Mouse (Mus musculus): ENCODE data around the gene Drg2. TPM values are rescaled to one million over a fixed set of nuclear protein-coding genes. Genes with fewer than 3 reads are reported as not detected.

The Drg2 gene
- polyA plus RNA-seq, 1 experiment from 2014 or later = 113 TPM

DNA sequence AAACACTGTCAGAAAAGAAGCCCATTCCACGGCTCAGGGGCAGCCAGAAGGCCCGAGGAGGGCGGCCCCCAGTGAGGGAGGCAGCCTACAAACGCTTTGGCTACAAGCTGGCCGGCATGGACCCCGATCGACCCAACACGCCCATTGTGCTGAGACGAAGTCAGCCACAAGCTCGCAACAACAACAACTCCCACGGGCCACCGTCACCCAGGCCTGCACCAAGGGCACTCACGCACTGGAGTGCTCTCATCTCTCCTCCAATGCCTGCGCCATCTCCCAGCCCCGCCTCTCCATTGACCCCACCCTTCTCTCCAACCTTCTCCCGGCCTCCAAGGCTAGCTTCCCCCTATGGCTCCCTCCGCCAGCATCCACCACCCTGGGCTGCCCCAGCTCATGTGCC lies 23.7 kb downstream of the Drg2 start:
- Histone ChIP-seq H3K9me3 (ENCODE audit: control insufficient read depth, low read length) (no peaks in the 10 kb centered on the region), H3K27me3 (ENCODE audit: control insufficient read depth, insufficient read depth, low read length) (no peaks in the 10 kb centered on the region), H3K4me3 (ENCODE audit: low read depth, low read length) (no peak overlapping the region), H3K36me3 (ENCODE audit: control insufficient read depth, insufficient read depth, low read length) (no peaks in the 10 kb centered on the region), H3K9ac (ENCODE audit: low read depth, low read length) (no peak overlapping the region), H3K4me1 (replicated peaks; ENCODE audit: control insufficient read depth, insufficient read depth, low read length) (no peaks in the 10 kb centered on the region), H3K4me2 (replicated peaks; ENCODE audit: low read depth, low read length) (no peak overlapping the region), H3K27ac (ENCODE audit: low read depth, low read length) (no peak overlapping the region)
- ATAC-seq (ENCODE audit: low FRiP score) (no peak), DNase-seq (ENCODE audit: low spot score) (peak; percentile 7)
- WGBS = 36% methylated on average over 17 of the region's 17 CpGs

- WGBS = 64% methylated on average over 3 of the region's 3 CpGs
- no peaks in the 10 kb centered on the region for H3K4me1 ChIP-seq (replicated peaks; ENCODE audit: control insufficient read depth, insufficient read depth, low read length)
- H3K27ac ChIP-seq (ENCODE audit: low read depth, low read length) = no peak overlapping the region
- H3K4me3 ChIP-seq (ENCODE audit: low read depth, low read length) = no peak overlapping the region
- H3K27me3 ChIP-seq (ENCODE audit: control insufficient read depth, insufficient read depth, low read length) = no peaks in the 10 kb centered on the region
- DNase-seq (ENCODE audit: low spot score) (no peak), ATAC-seq (ENCODE audit: low FRiP score) (no peak)
- no peak overlapping the region for H3K4me2 ChIP-seq (replicated peaks; ENCODE audit: low read depth, low read length)
- no peaks in the 10 kb centered on the region for H3K36me3 ChIP-seq (ENCODE audit: control insufficient read depth, insufficient read depth, low read length)
- H3K9ac ChIP-seq (ENCODE audit: low read depth, low read length) = no peak overlapping the region
- no peaks in the 10 kb centered on the region for H3K9me3 ChIP-seq (ENCODE audit: control insufficient read depth, low read length)
Measured at GRCm38 (mm10) chr11:60486267-60486666, 31.9 kb downstream of the Drg2 start.

DNA sequence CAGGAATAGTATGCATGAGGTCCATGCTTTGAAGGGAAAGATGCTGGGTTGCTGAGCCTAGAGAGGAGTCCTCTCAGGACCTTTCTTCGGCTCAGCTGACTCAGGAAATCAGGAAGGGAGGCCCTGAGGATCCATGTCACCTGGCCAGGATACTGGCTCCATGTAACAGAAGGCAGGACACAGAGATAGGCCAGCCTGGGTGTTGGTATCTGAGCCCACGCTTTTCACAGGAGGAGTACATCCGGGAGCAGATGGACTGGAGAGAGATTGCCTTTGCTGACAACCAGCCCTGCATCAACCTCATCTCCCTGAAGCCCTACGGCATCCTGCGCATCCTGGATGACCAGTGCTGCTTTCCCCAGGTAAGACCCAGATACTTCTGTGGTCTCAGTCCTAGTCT lies 38.3 kb downstream of the Drg2 start:
- Histone ChIP-seq H3K4me1 (replicated peaks; ENCODE audit: control insufficient read depth, insufficient read depth, low read length) (no peaks in the 10 kb centered on the region), H3K4me3 (ENCODE audit: low read depth, low read length) (no peak overlapping the region), H3K9me3 (ENCODE audit: control insufficient read depth, low read length) (no peaks in the 10 kb centered on the region), H3K9ac (ENCODE audit: low read depth, low read length) (no peak overlapping the region), H3K36me3 (ENCODE audit: control insufficient read depth, insufficient read depth, low read length) (no peaks in the 10 kb centered on the region), H3K27me3 (ENCODE audit: control insufficient read depth, insufficient read depth, low read length) (no peaks in the 10 kb centered on the region), H3K27ac (ENCODE audit: low read depth, low read length) (no peak overlapping the region), H3K4me2 (replicated peaks; ENCODE audit: low read depth, low read length) (no peak overlapping the region)
- DNase-seq (ENCODE audit: low spot score) (no peak), ATAC-seq (ENCODE audit: low FRiP score) (no peak)
- 86% methylated on average over 5 of the region's 5 CpGs for WGBS

- 70% methylated on average over 2 of the region's 2 CpGs for WGBS
Measured at GRCm38 (mm10) chr11:60495692-60496091, 41.3 kb downstream of the Drg2 start.

GRCm38 (mm10) chr11:60507281-60507680 lies 52.9 kb downstream of the Drg2 start:
- 81% methylated on average over 13 of the region's 13 CpGs for WGBS
- H3K27ac ChIP-seq (ENCODE audit: low read depth, low read length) = no peak overlapping the region
- H3K9ac ChIP-seq (ENCODE audit: low read depth, low read length) = no peak overlapping the region
- H3K36me3 ChIP-seq (ENCODE audit: control insufficient read depth, insufficient read depth, low read length) = no peaks in the 10 kb centered on the region
- DNase-seq (ENCODE audit: low spot score) (no peak), ATAC-seq (ENCODE audit: low FRiP score) (no peak)
- H3K4me2 ChIP-seq (replicated peaks; ENCODE audit: low read depth, low read length) = no peak overlapping the region
- H3K9me3 ChIP-seq (ENCODE audit: control insufficient read depth, low read length) = no peaks in the 10 kb centered on the region
- 0 out of 2 replicates have a peak, but pooled peaks cover 3% of the 10 kb centered on the region for H3K4me1 ChIP-seq (replicated peaks; ENCODE audit: control insufficient read depth, insufficient read depth, low read length)
- no peak overlapping the region for H3K4me3 ChIP-seq (ENCODE audit: low read depth, low read length)
- H3K27me3 ChIP-seq (ENCODE audit: control insufficient read depth, insufficient read depth, low read length) = peaks cover 20% of the 10 kb centered on the region

More at GRCm38 (mm10) chr11:60495692-60496091, 41.3 kb downstream of the Drg2 start:
- no peaks in the 10 kb centered on the region for H3K9me3 ChIP-seq (ENCODE audit: control insufficient read depth, low read length)
- no peaks in the 10 kb centered on the region for H3K27me3 ChIP-seq (ENCODE audit: control insufficient read depth, insufficient read depth, low read length)
- no peak overlapping the region for H3K4me2 ChIP-seq (replicated peaks; ENCODE audit: low read depth, low read length)
- no peak overlapping the region for H3K4me3 ChIP-seq (ENCODE audit: low read depth, low read length)
- ATAC-seq (ENCODE audit: low FRiP score) (no peak), DNase-seq (ENCODE audit: low spot score) (no peak)
- H3K36me3 ChIP-seq (ENCODE audit: control insufficient read depth, insufficient read depth, low read length) = no peaks in the 10 kb centered on the region
- H3K9ac ChIP-seq (ENCODE audit: low read depth, low read length) = no peak overlapping the region
- no peaks in the 10 kb centered on the region for H3K4me1 ChIP-seq (replicated peaks; ENCODE audit: control insufficient read depth, insufficient read depth, low read length)
- H3K27ac ChIP-seq (ENCODE audit: low read depth, low read length) = no peak overlapping the region

- Histone ChIP-seq H3K9me3 (ENCODE audit: control insufficient read depth, low read length) (no peaks in the 10 kb centered on the region), H3K4me1 (replicated peaks; ENCODE audit: control insufficient read depth, insufficient read depth, low read length) (0 out of 2 replicates have a peak, but pooled peaks cover 3% of the 10 kb centered on the region), H3K4me2 (replicated peaks; ENCODE audit: low read depth, low read length) (peak overlapping the region; percentile 63), H3K9ac (ENCODE audit: low read depth, low read length) (no peak overlapping the region), H3K36me3 (ENCODE audit: control insufficient read depth, insufficient read depth, low read length) (no peaks in the 10 kb centered on the region), H3K27me3 (ENCODE audit: control insufficient read depth, insufficient read depth, low read length) (peaks cover 20% of the 10 kb centered on the region), H3K4me3 (ENCODE audit: low read depth, low read length) (peak overlapping the region; percentile 23; the same call in 1 of the 2 replicates), H3K27ac (ENCODE audit: low read depth, low read length) (no peak overlapping the region)
- ATAC-seq (ENCODE audit: low FRiP score) = no peak
- DNase-seq (ENCODE audit: low spot score) = peak; percentile 30
- WGBS = 5% methylated on average over 11 of the region's 11 CpGs
Measured at GRCm38 (mm10) chr11:60508950-60509349, 54.6 kb downstream of the Drg2 start.

GRCm38 (mm10) chr11:60509500-60509899 lies 55.1 kb downstream of the Drg2 start:
- under 1% methylated on average over 25 of the region's 25 CpGs for WGBS
- Histone ChIP-seq H3K9me3 (ENCODE audit: control insufficient read depth, low read length) (no peaks in the 10 kb centered on the region), H3K27ac (ENCODE audit: low read depth, low read length) (no peak overlapping the region), H3K27me3 (ENCODE audit: control insufficient read depth, insufficient read depth, low read length) (peaks cover 20% of the 10 kb centered on the region), H3K36me3 (ENCODE audit: control insufficient read depth, insufficient read depth, low read length) (no peaks in the 10 kb centered on the region), H3K9ac (ENCODE audit: low read depth, low read length) (peak overlapping the region; percentile 50), H3K4me3 (ENCODE audit: low read depth, low read length) (peak overlapping the region; percentile 23), H3K4me2 (replicated peaks; ENCODE audit: low read depth, low read length) (peak overlapping the region; percentile 63), H3K4me1 (replicated peaks; ENCODE audit: control insufficient read depth, insufficient read depth, low read length) (0 out of 2 replicates have a peak, but pooled peaks cover 3% of the 10 kb centered on the region)
- DNase-seq (ENCODE audit: low spot score) (peak; percentile 41), ATAC-seq (ENCODE audit: low FRiP score) (no peak)

DNA sequence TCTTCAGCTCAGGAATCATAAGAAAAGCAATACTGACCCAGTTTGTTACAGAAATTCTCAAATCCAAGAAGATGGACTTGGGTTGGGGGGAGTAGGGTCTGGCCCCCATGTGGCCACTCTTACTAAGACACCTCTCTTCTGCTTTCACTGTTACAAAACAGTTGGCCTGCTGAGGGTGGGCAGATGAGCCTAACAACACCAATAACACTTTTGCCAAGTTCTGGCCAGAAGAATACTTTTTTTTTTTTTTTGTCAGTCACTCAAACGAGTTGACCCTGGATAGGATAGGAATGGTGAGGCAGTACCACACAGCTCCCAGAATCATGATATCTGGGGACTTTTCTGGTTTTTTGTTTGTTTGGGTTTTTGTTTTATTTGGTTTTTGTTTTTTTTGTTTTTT lies 57.5 kb downstream of the Drg2 start:
- Histone ChIP-seq H3K9ac (ENCODE audit: low read depth, low read length) (no peak overlapping the region), H3K27ac (ENCODE audit: low read depth, low read length) (no peak overlapping the region), H3K4me1 (replicated peaks; ENCODE audit: control insufficient read depth, insufficient read depth, low read length) (0 out of 2 replicates have a peak, but pooled peaks cover 3% of the 10 kb centered on the region), H3K4me2 (replicated peaks; ENCODE audit: low read depth, low read length) (no peak overlapping the region), H3K9me3 (ENCODE audit: control insufficient read depth, low read length) (no peaks in the 10 kb centered on the region), H3K27me3 (ENCODE audit: control insufficient read depth, insufficient read depth, low read length) (peaks cover 20% of the 10 kb centered on the region), H3K4me3 (ENCODE audit: low read depth, low read length) (no peak overlapping the region), H3K36me3 (ENCODE audit: control insufficient read depth, insufficient read depth, low read length) (no peaks in the 10 kb centered on the region)
- 95% methylated on average over 1 of the region's 1 CpGs for WGBS
- DNase-seq (ENCODE audit: low spot score) = no peak
- ATAC-seq (ENCODE audit: low FRiP score) = no peak

DNA sequence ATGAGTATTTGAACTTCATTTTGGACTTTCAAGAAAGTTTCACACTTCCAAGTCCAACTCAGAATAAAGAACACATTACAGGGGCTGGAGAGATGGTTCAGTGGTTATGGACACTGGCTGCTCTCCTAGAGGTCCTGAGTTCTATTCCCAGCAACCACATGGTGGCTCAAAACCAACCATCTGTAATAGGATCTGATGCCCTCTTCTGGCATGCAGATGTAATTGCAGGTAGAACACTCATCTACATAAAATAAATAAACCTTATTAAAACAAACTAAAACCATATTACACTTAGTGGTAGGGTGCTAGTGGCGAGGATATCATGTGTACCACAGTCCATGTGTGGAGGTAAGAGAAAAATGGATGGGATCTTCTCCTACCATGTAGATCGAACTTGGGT lies 58.1 kb downstream of the Drg2 start:
- Histone ChIP-seq H3K4me2 (replicated peaks; ENCODE audit: low read depth, low read length) (no peak overlapping the region), H3K27ac (ENCODE audit: low read depth, low read length) (no peak overlapping the region), H3K36me3 (ENCODE audit: control insufficient read depth, insufficient read depth, low read length) (no peaks in the 10 kb centered on the region), H3K27me3 (ENCODE audit: control insufficient read depth, insufficient read depth, low read length) (peaks cover 20% of the 10 kb centered on the region), H3K9me3 (ENCODE audit: control insufficient read depth, low read length) (no peaks in the 10 kb centered on the region), H3K9ac (ENCODE audit: low read depth, low read length) (no peak overlapping the region), H3K4me3 (ENCODE audit: low read depth, low read length) (no peak overlapping the region), H3K4me1 (replicated peaks; ENCODE audit: control insufficient read depth, insufficient read depth, low read length) (0 out of 2 replicates have a peak, but pooled peaks cover 3% of the 10 kb centered on the region)
- ATAC-seq (ENCODE audit: low FRiP score) (no peak), DNase-seq (ENCODE audit: low spot score) (no peak)
- 89% methylated on average over 2 of the region's 2 CpGs for WGBS

Measured in hindbrain, embryonic 11.5 days (tissue).